Mouse (Mus musculus) adrenal gland, postnatal 10 days (tissue): ENCODE results near the gene Ms4a4b. TPM values are rescaled to one million over a fixed set of nuclear protein-coding genes. Genes with fewer than 3 reads are reported as not detected.
"Not testable (repeated sequence)": the region's sequence is repeated elsewhere in the genome, so short reads cannot be mapped to it uniquely, and the experiment has no call there.

Experiments used
- DNase-seq: peaks from one replicate; pipeline ENCODE4 v3.0.0; 2021; ENCODE audit warnings: mixed read lengths
- long read RNA-seq, 2 experiments: library from polyadenylated mRNA; stranded (forward); transcript quantifications; one replicate each; pipeline ENCODE4 v2.0.0; 2021
- total RNA-seq, 2 experiments: library from RNA; stranded (reverse); gene quantifications; 2 replicates each; pipeline ENCODE4 v1.2.3; 2021

The Ms4a4b gene
- 1 to 10 TPM; 8.4 to 9.8 TPM for total RNA-seq
- long read RNA-seq, experiment 1, full-length matches to known transcripts: 4 of 6 reads
- long read RNA-seq, experiment 1, partial matches to known transcripts: 0 of 6 reads
- long read RNA-seq, experiment 1, other reads (novel, unspliced or antisense): 2 of 6 reads
- long read RNA-seq, experiment 2, full-length matches to known transcripts: 2 of 2 reads
- long read RNA-seq, experiment 2, partial matches to known transcripts: 0 of 2 reads
- long read RNA-seq, experiment 2, other reads (novel, unspliced or antisense): 0 of 2 reads

DNA sequence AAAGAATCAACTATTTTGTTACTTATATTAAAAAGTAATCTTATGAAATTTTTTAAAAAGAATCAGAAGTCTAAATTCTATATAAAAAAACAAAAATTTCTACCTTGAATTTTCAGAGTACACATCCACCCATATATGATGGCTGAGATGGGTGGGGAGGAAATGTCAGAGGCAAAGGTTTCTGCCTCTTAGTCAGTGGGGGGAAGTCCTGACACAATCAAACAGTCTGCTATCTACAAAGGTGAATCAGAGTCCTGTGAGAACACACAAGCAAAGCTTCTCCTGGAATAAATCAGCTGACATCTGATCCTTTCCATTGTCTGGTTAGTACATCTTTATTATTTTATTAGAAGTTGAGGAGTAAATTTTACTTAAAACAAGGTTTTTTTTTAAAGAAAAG is at the start of gene Ms4a4b:
TSS of gene Ms4a4b (plus strand) at position 216 of the 400 bp plus-strand sequence.
- no peak for DNase-seq

DNA sequence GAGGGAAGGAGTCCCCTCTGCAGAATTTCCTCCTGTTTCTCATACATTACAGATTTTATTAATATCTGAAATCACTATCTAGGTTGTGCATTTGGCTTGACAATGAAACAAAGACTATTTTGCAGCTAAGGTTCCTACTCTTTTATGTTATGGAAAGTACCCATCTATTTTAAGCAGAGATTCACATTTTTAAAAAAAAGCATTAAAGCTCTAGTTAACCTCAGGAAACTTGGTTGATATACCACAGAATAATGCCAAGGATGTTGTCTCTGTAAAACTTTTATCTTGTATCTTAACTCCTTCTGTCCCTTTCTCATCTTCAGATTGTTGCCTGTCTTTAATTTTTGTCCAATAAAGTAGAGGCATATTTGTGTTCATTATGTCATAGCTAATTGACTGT is 47.6 kb upstream of the Ms4a4b start:
- no peak for DNase-seq

DNA sequence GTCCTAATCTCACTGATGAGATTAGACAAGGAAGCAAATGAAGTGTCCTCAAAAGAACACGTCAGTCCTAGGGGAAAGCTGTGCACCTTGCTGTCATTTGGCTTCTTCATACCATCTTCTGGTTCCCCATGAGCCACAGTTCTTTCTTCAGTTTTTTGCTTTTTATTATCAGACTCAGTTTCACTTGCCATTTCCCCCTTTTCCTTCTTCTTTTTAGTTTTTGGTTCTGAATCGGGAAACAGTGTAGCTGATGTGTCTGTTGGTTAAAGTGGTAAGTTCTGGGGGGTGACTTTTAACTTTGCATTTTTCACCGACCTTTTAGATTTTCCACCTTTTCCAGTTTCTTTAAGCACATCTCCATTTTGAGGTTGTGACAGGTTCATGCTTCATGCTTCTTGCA is 38.8 kb upstream of the Ms4a4b start, which contains the start of gene Ms4a4c:
TSS of gene Ms4a4c (plus strand) at position 244 of the 400 bp plus-strand sequence.
- no peak for DNase-seq

DNA sequence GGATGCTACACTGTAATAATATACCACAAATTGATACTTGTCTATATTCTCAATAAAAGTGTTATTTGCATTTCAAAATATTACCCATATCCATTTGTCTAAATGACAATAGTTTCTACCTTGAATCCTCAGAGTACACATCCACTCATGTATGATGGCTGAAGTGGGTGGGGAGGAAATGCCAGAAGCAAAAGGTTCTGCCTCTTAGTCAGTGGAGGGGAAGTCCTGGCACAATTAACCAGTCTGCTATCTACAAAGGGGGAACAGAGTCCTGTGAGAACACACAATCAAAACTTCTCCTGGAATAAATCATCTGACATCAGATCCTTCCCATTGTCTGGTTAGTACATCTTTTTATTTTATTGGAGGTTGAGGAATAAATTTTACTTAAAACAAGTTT is 35.9 kb upstream of the Ms4a4b start:
- DNase-seq: no peak

DNA sequence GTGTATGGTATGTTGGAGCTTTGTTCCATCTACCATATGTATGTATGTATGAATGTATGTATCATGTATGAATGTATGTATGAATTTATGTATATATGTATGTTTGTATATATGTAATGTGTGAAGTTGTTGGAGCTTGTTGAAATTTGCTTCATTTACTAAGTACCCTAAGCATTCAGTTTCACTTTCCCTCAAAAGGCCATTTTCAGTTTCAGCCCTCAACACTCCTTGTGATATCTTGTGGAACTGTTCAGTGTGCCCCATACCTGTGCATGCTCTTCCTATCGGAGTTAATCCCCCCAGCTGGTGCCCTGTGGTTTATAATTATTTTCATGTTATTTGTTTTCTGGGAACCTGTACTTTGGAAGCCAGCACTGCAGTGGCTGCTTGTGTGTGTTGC is 34.8 kb upstream of the Ms4a4b start:
- DNase-seq: no peak

DNA sequence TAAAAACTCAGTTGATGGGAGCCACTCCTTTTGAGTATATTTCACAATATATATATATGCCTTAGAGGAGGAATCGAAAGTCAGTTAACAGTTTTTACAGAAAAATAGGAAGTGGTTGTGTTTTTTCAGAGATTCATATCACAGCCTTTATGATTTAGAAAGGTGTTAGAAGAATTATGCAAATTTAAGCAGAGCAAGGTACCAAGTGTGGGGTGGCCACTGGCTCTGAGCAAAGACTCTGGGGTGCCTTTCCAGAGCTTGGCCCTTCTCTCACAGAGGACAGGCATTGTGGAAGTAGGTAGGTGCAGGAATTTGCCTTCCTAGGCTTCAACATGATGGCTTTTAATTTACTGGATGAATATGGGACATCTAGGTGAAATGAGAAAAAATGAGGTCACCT is 31.7 kb upstream of the Ms4a4b start:
- DNase-seq: no peak

DNA sequence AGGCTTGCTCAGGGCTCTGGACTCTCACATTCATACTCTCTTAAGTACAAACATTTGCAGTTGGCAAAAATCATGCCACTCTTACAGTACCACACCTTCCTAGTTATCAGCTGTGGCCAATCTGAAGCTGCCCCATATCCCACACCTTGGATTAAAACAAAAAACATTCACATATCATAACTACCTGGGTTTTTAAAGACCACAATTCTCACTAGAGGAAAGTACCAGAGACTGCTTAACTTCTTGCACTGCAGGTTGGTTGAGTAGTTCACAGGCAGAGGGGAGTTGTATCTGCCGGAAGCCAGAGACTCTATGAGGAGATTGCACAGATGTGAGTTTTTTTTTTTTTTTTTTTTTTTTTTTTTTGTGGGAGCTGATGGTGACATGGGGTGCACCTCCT is 29.3 kb upstream of the Ms4a4b start:
- DNase-seq: no peak

DNA sequence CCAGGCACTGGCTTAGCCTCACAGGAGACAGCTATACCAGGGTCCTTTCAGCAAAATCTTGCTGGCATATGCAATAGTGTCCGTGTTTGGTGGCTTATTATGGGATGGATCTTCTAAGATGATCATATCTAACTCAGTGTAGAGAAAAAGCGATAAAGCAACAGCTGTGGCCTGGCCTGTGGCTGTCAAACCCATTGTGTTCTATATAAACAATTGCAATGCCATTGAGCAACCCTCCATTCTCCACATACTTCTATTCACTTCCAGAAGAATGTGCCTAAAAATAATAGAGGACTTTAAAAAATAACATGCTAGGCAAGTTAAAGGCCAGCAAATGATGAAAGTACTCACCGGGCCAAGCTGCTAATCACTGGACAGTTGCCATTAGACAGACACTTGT is 27.8 kb upstream of the Ms4a4b start:
- no peak for DNase-seq

DNA sequence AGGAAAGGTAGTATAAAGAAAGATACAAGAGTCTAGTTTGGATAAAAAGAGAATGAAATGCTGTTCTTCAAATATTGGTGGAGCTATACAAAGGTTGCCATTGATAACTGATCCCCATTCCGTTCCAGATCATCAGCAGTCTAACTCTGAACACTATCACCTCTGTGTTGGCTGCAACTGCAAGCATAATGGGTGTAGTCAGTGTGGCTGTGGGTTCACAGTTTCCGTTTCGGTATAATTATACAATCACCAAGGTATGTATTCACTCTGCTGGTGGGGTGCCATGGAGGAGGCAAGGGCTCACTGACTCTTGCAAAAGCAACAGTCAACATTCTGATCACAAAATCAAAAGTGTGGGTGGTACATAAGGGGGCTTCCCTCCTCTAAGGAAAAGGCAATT is 24.5 kb upstream of the Ms4a4b start:
- not testable (repeated sequence) for DNase-seq

DNA sequence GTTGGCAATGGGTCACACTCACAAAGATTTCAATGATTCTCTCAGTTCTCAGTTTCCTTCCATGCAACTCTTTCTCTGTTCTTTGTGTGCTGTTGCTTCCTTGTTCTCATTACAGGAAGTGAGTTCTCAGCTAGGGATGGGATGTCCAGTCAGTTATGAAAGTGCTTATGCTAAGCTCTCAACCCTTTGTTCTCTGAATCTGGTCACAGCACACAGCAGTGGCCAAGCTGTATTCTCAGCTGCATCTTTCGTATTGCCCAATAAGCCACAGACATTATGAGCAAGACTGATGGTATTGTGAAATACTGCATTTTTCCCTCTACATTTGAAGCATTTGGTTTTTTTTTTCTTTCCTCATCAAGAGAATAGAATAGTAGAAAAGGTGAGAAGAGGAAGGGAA is 12.1 kb upstream of the Ms4a4b start:
- not testable (repeated sequence) for DNase-seq

DNA sequence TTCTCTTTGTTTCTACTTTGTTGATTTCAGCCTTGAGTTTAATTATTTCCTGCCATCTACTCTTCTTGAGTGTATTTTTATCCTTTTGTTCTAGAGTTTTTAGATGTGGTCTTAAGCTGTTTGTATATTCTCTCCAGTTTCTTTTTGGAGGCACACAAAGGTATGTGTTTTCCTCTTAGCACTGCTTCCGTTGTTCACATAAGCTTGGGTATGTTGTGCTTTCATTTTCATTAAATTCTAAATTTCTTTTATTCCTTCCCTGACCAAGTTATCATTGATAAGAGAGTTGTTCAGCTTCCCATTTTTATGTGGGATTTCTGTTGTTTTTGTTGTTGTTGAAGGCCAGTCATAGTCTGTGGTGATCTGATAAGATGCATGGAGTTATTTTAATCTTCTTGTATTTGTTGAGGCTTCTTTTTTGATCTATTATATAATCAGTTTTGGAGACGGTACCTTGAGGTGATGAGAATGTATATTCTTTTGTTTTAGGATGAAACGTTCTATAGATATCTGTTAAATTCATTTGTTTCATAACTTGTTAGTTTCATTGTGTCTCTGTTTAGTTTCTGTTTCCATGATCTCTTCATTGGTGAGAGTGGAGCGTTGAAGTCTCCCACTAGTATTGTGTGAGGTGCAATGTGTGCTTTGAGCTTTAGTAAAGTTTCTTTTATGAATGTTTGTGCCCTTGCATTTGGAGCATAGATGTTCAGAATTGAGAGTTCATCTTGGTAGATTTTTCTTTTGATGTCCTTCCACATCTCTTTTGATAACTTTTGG is 8.1 kb upstream of the Ms4a4b start:
- DNase-seq: no peak

DNA sequence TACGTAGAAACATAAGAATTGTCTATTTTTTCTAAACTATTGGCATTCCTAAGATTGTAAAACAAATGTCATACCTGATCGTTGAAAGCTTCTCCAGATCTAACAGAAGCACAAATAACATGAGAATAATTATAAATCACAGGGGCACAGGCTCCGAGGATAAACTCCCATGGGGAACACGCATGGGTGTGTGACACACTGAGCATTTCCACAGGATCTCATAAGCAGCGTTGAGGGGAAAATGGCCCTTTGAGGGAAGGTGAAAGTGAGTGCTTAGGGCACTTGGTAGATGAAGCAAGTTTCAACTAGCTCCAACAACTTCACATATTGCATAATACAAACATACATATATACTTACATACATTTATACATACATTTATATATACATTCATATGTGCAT is 611 bp downstream of the Ms4a4b start:
- no peak for DNase-seq

DNA sequence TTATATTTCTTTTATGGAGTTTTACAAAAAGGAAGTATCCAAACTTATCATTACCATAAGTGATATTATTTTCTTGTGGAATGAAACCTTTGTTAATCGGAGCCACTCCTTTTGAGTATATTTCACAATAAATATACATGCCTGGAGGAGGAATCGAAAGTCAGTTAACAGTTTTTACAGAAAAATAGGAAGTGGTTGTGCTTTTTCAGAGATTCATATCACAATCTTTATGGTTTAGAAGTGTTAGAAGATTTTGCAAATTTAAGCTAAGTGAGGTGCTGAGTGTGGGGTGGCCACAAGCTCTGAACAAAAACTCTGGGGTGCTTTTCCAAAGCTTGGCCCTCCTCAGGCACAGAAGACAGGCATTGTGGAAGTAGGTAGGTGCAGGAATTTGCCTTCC is 3.9 kb downstream of the Ms4a4b start:
- DNase-seq: no peak

DNA sequence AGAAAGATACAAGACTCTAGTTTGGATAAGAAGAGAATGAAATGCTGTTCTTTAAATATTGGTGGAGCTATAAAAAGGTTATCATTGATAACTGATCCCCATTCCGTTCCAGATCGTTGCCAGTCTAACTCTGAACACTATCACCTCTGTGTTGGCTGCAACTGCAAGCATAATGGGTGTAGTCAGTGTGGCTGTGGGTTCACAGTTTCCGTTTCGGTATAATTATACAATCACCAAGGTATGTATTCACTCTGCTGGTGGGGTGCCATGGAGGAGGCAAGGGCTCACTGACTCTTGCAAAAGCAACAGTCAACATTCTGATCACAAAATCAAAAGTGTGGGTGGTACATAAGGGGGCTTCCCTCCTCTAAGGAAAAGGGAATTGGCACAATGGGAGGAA is 15.7 kb downstream of the Ms4a4b start:
- DNase-seq: not testable (repeated sequence)

DNA sequence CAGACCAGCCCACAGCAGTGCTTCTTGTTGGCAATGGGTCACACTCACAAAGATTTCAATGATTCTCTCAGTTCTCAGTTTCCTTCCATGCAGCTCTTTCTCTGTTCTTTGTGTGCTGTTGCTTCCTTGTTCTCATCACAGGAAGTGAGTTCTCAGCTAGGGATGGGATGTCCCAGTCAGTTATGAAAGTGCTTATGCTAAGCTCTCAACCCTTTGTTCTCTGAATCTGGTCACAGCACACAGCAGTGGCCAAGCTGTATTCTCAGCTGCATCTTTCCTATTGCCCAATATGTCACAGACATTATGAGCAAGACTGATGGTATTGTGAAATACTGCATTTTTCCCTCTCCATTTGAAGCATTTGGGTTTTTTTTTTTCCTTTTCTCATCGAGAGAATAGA is 21.4 kb downstream of the Ms4a4b start:
- not testable (repeated sequence) for DNase-seq

DNA sequence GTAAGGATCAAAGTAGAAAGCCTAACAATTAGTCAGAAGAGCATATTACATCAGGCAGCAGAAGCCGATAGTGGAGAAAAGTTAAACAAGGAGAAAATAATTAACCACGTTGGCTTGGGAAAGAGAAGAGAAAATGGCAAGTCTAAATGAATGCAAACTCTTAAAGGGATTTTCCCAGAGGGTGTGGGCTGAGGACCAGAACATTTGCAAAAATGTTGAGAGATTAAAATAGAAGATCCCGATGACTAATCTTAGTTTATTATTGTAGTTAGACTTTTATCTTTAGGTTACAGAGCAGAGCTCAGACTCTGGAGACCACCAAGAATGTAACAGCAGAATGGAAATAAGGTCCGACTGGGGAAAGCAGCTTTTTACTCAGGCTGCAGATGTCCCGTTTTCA is 23.1 kb downstream of the Ms4a4b start:
- DNase-seq: no peak

DNA sequence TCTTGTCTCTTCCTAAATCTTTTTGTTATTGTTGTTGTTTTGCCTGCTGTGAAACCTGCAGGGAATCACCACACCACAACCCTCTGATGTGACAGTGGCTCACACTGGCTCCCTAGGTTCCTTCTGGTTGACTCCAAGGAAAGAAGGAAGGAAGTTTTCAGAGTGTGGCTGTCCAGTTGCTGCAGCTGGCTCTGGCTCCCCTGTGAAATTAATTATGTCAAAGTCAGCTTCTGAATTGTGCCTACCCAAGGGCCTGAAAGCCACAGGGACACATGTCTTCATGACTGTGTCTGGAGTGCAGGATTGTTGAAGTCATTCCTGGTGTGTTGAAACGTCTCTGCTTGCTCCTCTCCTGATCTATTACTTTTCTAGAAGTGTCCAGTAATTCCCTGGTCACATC is 25.0 kb downstream of the Ms4a4b start:
- not testable (repeated sequence) for DNase-seq

DNA sequence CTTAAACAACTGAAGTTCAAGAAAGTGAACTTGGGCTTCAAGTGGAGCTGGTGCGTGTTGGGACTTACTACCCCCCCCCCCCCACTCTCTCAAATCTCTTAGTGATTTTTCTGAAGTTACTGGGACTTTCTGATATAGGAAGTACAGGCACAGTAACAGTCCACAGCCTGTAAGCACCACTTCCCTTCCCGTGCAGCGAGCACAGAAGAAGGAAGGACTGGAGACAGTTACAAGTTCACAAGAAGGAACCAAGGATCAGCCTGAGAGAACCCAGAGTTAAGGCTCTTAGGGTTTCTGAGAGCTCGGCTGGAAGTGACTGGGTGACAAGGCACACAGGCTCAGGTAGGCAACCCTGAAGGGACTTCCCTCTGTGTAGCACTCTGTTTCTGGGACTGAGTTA is 25.9 kb downstream of the Ms4a4b start, which contains the start of gene Ms4a6c:
TSS of gene Ms4a6c (plus strand) at position 152 of the 400 bp plus-strand sequence.
- not testable (repeated sequence) for DNase-seq

DNA sequence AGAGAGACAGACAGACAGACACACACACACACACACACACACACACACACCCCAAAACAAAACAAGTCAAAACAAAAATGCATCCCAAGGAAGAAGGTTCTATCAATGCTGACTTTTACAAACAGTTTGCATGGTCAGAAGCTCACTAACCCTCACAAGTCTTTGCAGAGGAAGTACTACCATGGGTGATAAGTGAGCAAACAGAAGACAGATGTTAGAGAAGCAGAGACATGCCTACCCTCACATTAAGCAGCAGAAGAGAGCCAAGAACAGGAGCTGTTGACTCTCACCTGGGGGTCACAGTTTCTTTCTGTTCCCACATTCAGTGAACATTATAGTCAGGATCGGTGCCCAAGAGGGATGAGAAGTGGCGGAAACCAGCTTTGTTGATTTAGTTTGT is 36.4 kb downstream of the Ms4a4b start:
- DNase-seq: no peak

DNA sequence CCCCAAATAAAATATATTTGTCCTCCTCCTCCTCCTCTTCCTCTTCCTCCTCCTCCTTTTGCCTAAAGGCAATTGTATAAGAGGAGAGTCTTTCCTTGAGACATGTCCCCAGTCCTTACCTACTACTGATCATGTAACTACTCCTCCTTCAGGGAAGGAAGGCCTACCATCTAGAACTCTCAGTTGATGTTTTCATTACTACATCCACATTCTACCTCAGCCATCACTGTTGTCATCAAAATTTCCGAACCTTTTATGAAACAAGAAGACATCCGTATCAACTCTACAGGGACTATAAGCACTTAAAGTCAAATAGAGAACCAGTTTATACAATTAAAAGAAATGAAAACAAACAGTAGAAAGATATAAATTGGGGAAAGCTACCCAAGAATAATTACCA is 39.3 kb downstream of the Ms4a4b start:
- DNase-seq: no peak

DNA sequence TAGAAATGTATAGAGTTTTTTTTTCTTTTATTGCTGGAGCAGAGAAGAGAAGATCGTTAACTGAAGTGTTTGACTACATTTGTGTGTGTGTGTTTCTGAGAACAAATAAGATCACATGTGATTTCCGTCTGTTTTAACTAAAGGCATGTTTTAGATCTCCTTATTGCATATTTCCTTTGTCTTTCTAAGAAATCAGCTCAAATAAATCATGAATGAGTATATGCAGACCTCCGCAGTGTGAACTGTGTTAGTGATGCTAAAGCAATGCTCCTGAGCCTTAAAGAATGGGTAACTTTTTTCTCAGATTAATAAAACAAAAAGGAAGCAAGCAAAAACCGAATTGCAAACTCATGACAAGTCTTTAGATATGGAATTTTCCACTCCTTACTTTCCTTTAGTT is 40.6 kb downstream of the Ms4a4b start:
- no peak for DNase-seq

DNA sequence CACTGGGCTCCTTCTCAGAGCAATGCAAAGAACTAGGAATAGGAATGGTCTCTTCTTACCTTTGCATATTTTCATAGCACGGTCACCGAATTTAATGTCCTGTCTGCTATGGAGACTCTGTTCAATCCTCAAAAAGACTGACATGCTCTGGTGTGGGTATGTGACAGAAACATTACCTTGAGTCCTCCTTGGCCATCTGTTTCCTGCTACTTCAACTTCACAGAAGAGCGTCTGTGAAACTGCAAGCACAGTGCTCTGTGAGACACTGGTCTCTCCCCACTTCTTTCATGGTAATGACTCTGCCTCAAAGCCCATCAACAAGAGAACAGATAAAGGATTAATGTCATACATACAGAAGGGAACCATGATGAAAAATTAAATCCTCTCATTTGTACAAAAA is 41.0 kb downstream of the Ms4a4b start:
- no peak for DNase-seq

DNA sequence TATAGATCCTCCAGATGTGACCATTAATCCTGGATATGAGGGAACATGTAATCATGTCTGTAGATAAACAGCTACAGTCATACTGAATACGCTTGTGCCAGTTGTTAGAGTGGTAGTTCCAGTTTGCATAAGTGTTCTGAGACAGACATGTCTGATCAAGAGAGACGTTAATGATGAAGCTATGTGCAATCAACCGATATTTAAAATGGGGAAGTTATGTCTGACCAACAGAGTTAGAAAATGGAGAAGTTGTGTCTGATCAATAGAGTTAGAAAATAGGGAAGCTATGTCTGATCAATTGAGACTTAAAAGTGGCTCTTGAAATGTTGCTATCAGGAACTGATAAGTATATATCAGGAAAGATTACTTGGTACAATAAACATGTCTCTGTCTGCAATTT is 41.9 kb downstream of the Ms4a4b start:
- DNase-seq: no peak

DNA sequence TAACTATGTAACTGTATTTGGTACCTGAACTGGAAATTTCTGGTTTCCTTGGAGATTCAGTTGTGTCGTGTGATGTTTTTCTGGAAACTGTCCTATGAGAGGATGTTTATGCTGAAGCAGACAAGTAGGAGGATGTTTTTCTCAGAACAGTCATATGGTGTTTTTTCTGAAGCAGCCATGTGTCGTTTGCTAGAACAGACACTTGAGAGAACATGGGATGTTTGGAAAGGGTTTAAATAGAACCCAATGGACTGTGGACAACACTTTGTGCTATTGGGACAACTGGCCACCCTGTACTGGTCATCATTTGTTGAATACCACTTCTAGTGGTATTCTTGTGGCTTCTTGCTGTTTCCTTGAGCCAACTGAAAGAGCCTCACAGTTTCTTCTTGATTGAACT is 42.4 kb downstream of the Ms4a4b start, which contains the start of gene Gm8369:
TSS of gene Gm8369 (plus strand) at position 193 of the 400 bp plus-strand sequence.
- DNase-seq: no peak
